Mouse (Mus musculus): ENCODE results near the gene Plscr5. TPM values are rescaled to one million over a fixed set of nuclear protein-coding genes. Genes with fewer than 3 reads are reported as not detected.

The Plscr5 gene
- polyA plus RNA-seq (2017; shearing (Covaris generic)), result not detected

DNA sequence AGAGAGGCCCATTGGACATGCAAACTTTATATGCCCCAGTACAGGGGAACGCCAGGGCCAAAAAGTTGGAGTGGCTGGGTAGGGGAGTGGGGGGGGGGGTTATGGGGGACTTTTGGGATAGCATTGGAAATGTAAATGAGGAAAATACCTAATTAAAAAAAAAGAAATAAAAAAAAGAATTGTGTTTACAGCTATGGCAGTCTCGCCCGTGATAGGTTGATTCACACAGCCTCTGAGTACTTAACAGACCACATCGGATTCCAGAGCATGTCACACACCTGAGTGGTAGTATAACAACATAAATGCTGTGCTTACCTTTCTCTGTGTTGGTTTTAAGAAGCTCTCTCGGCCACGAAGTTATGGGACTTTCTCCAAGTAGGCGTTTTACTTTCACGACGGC, at the start of gene Plscr5:
Gene Plscr5, plus strand, starts transcription at position 301 of the 400 bp plus-strand sequence.

DNA sequence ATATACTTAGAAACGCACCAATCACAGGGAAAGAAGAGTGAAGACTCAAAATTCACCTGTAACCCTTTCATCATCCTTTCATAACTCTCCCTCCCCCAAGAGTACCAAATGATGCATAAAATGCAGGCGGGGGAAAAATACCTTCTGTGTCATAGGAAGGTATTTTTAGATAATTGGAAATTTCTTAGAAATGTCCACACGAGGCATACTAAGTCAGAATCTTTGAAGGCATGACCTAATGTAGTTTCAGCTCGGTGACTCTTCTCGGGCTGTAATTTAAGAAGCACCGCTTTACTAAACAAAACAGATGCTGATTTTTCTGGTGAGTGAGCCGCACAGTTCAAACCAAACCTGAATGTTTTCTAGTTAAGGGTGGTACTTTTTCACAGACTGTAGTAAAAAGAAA, 56.7 kb downstream of the Plscr5 start, which contains the start of gene Plscr1:
Gene Plscr1, plus strand, starts transcription at position 304 of the 406 bp plus-strand sequence.

Other genes with a start within 250 kb of the Plscr5 start
- gene Plscr1, start 56.8 kb downstream of the Plscr5 start, polyA plus RNA-seq (2017; shearing (Covaris generic)), result 65.1 TPM
- not detected for gene Plscr2, start 82.7 kb downstream of the Plscr5 start, polyA plus RNA-seq (2017; shearing (Covaris generic))
- gene 1700057G04Rik, start 116.4 kb downstream of the Plscr5 start, polyA plus RNA-seq (2017; shearing (Covaris generic)), result not detected

Data from inflammation-experienced regulatory T-cells, adult 16 weeks (primary cell).